Mouse (Mus musculus): ENCODE results near the gene Col6a3. TPM values are rescaled to one million over a fixed set of nuclear protein-coding genes. Genes with fewer than 3 reads are reported as not detected.

Gene Col6a3
- polyA plus RNA-seq, 1 experiment, result 38.6 TPM

DNA sequence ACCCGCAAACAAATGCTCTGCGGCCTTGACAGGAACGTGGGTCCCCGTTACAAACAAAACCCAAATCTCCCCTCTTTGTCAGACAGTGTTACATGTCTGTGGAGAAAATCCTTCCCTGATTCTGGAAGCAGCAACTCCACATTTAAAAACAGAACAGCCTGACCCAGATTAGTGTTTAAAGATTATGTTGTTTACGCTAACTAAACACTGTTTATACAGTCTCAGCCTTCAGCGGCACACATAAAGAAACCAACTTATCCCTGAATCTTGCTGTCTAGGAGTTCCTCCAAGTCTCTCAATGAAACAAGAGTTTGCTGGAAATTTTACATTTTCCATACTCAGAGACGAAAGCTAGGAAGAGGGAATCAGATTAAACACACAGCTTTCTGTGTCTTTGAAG lies 73.7 kb downstream of the Col6a3 start:
- Histone ChIP-seq H3K27me3 (ENCODE audit: control insufficient read depth, insufficient read depth, insufficient read length) (no peaks in the 10 kb centered on the region), H3K36me3 (ENCODE audit: control insufficient read depth, insufficient read depth) (peaks cover 44% of the 10 kb centered on the region), H3K4me3 (ENCODE audit: insufficient read depth, poor library complexity, severe bottlenecking) (no peak overlapping the region), H3K79me2 (ENCODE audit: control insufficient read depth, insufficient read depth) (no peaks in the 10 kb centered on the region), H3K79me3 (ENCODE audit: low read depth) (no peaks in the 10 kb centered on the region), H3ac (ENCODE audit: control insufficient read depth, insufficient read length, low read depth) (no peak overlapping the region)
- no peak for TF ChIP-seq MAX (IDR thresholded peaks at IDR 0.05)

DNA sequence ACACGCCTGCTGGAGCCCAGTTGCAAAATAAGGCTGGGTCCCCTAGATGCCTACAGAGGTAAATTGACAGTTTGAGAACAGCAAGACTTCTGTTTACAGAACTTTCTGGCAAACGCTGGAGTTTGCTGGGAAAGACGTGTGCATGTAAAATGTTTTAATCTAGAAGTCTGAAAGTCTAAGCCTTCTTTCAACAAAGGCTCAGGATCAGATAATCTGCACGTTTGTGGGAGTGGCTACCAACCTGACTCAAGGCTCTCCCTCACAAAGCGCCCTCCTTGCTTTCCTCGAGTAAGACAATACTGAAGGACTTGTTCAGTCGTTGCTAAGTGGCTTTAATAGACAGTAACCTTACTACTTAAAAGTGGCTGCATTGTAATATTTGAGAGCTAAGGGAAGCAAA lies 74.5 kb downstream of the Col6a3 start:
- no peak overlapping the region for H3ac ChIP-seq (ENCODE audit: control insufficient read depth, insufficient read length, low read depth)
- no peaks in the 10 kb centered on the region for H3K79me3 ChIP-seq (ENCODE audit: low read depth)
- no peak overlapping the region for H3K4me3 ChIP-seq (ENCODE audit: insufficient read depth, poor library complexity, severe bottlenecking)
- H3K79me2 ChIP-seq (ENCODE audit: control insufficient read depth, insufficient read depth), result no peaks in the 10 kb centered on the region
- H3K36me3 ChIP-seq (ENCODE audit: control insufficient read depth, insufficient read depth), result peaks cover 42% of the 10 kb centered on the region
- H3K27me3 ChIP-seq (ENCODE audit: control insufficient read depth, insufficient read depth, insufficient read length), result no peaks in the 10 kb centered on the region
- no peak for TF ChIP-seq FOSL1 (IDR thresholded peaks at IDR 0.05; ENCODE audit: insufficient read depth, low read length, poor library complexity, severe bottlenecking)
- TF ChIP-seq MYOD1 (IDR thresholded peaks at IDR 0.05; ENCODE audit: control insufficient read depth, insufficient read length, low read depth), result no peak
- no peak for TF ChIP-seq MAX (IDR thresholded peaks at IDR 0.05)
- no peak for TF ChIP-seq CEBPB (IDR thresholded peaks at IDR 0.05; ENCODE audit: low read depth)
- no peak for TF ChIP-seq MYOG (IDR thresholded peaks at IDR 0.05; ENCODE audit: control insufficient read depth, extremely low read depth, insufficient read length)
- TF ChIP-seq USF1 (IDR thresholded peaks at IDR 0.05; ENCODE audit: low read depth), result no peak
- TF ChIP-seq CTCF (IDR thresholded peaks at IDR 0.05; ENCODE audit: control insufficient read depth, insufficient read depth, insufficient read length), result no peak

DNA sequence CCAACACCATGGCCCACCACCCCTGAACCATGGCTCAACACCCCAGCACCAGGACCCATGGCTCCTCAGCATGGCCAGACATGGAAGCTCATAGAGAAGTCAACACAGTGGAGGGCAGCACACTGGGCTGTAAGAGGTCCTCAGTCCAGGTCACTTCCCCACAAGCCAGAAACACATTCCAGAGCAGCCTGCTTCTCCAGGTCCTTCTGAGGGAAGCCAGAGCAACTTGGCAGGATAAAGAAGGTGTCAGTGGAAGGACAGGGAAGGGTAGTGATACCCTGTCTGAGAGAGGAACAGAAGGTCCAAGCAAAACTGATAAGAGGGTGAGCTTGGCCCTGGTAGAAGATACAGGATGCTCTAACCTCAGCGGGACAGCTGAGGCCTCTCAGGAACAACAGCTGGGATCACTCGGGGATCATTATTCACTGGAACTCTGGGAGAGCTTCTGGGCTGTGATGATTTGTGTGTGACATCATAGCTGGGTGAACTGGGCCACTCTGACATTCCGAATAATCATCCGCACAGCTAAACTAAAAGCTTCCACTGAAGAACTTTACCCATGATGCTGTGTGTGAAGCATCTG lies 85.6 kb downstream of the Col6a3 start:
- H3ac ChIP-seq (ENCODE audit: control insufficient read depth, insufficient read length, low read depth), result no peak overlapping the region
- H3K36me3 ChIP-seq (ENCODE audit: control insufficient read depth, insufficient read depth), result no peaks in the 10 kb centered on the region
- H3K27me3 ChIP-seq (ENCODE audit: control insufficient read depth, insufficient read depth, insufficient read length), result no peaks in the 10 kb centered on the region
- no peaks in the 10 kb centered on the region for H3K79me2 ChIP-seq (ENCODE audit: control insufficient read depth, insufficient read depth)
- peak; percentile 24 for TF ChIP-seq MYOD1 (IDR thresholded peaks at IDR 0.05; ENCODE audit: control insufficient read depth, insufficient read length, low read depth)
- TF ChIP-seq CTCF (IDR thresholded peaks at IDR 0.05; ENCODE audit: control insufficient read depth, insufficient read depth, insufficient read length), result no peak
- TF ChIP-seq MYOG (IDR thresholded peaks at IDR 0.05; ENCODE audit: control insufficient read depth, extremely low read depth, insufficient read length), result no peak
- TF ChIP-seq CEBPB (IDR thresholded peaks at IDR 0.05; ENCODE audit: low read depth), result no peak
- no peak for TF ChIP-seq MAX (IDR thresholded peaks at IDR 0.05)
- no peak for TF ChIP-seq USF1 (IDR thresholded peaks at IDR 0.05; ENCODE audit: low read depth)
- H3K4me3 ChIP-seq (ENCODE audit: insufficient read depth, poor library complexity, severe bottlenecking), result no peak overlapping the region
- no peaks in the 10 kb centered on the region for H3K79me3 ChIP-seq (ENCODE audit: low read depth)

DNA sequence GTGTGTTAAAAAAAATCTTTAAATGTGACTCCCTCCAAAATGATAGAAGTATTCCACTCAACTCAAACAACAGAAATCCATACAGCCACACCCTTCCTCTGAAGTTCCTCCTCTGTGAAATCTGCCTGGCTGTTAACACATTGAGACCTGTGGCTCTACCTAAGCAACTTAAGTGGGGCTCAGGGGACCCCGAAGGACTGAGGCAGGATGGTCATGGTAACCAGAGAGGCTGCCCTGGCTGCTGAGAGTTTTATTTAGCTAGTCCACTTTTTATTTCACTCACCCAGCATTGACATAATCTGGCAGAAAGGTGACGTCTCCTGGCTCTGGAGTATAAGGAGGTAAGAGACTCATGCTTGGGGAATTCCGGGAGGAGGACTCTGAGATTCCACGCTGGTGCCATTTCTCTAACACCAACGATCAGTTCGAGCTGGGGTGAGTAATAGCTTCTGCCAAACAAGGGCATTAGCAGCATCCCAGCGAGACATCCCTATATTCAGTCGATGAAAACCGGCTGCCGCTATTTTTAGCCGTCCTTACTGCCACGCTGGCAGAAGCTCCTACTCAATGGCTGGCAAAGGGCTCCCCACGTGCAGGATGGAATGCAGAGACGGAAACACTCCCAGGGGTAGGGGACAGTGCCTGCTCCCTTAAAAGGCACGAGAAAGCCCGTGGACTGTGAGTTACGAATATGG lies 89.8 kb downstream of the Col6a3 start:
- no peak for TF ChIP-seq MAX (IDR thresholded peaks at IDR 0.05)
- no peak for TF ChIP-seq MYOG (IDR thresholded peaks at IDR 0.05; ENCODE audit: control insufficient read depth, extremely low read depth, insufficient read length)
- TF ChIP-seq CEBPB (IDR thresholded peaks at IDR 0.05; ENCODE audit: low read depth), result no peak
- TF ChIP-seq USF1 (IDR thresholded peaks at IDR 0.05; ENCODE audit: low read depth), result no peak
- no peak for TF ChIP-seq MYOD1 (IDR thresholded peaks at IDR 0.05; ENCODE audit: control insufficient read depth, insufficient read length, low read depth)
- H3K27me3 ChIP-seq (ENCODE audit: control insufficient read depth, insufficient read depth, insufficient read length), result no peaks in the 10 kb centered on the region
- H3ac ChIP-seq (ENCODE audit: control insufficient read depth, insufficient read length, low read depth), result no peak overlapping the region

DNA sequence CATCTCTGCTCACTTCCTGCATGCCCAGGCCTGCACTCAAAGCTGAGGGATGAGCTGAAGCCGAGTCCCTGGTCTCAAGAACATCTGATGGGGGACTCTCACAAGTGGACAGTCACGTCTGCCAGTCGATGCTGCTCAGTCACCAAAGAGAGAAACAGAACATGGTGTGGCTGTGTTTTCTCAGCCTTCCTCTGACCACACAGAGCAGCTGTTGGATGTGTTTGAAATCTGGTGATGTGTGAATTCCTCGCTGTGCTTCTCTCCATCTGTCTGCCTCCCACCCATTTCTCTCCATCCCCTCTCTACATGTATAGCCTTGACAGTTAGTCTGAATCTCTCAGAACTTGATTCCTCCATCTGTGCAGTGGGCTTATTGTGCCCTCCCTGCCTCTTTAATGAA lies 92.5 kb downstream of the Col6a3 start:
- Histone ChIP-seq H3K79me2 (ENCODE audit: control insufficient read depth, insufficient read depth) (no peaks in the 10 kb centered on the region), H3K79me3 (ENCODE audit: low read depth) (no peaks in the 10 kb centered on the region), H3ac (ENCODE audit: control insufficient read depth, insufficient read length, low read depth) (no peak overlapping the region), H3K27me3 (ENCODE audit: control insufficient read depth, insufficient read depth, insufficient read length) (no peaks in the 10 kb centered on the region), H3K4me3 (ENCODE audit: insufficient read depth, poor library complexity, severe bottlenecking) (no peak overlapping the region), H3K36me3 (ENCODE audit: control insufficient read depth, insufficient read depth) (no peaks in the 10 kb centered on the region)
- TF ChIP-seq MYOD1 (IDR thresholded peaks at IDR 0.05; ENCODE audit: control insufficient read depth, insufficient read length, low read depth) (no peak), CTCF (IDR thresholded peaks at IDR 0.05; ENCODE audit: control insufficient read depth, insufficient read depth, insufficient read length) (no peak), MAX (IDR thresholded peaks at IDR 0.05) (no peak), CEBPB (IDR thresholded peaks at IDR 0.05; ENCODE audit: low read depth) (no peak), USF1 (IDR thresholded peaks at IDR 0.05; ENCODE audit: low read depth) (no peak), FOSL1 (IDR thresholded peaks at IDR 0.05; ENCODE audit: insufficient read depth, low read length, poor library complexity, severe bottlenecking) (no peak), MYOG (IDR thresholded peaks at IDR 0.05; ENCODE audit: control insufficient read depth, extremely low read depth, insufficient read length) (no peak)

More for the DNA sequence above, 89.8 kb downstream of the Col6a3 start:
- Histone ChIP-seq H3K36me3 (ENCODE audit: control insufficient read depth, insufficient read depth) (no peaks in the 10 kb centered on the region), H3K4me3 (ENCODE audit: insufficient read depth, poor library complexity, severe bottlenecking) (no peak overlapping the region), H3K79me2 (ENCODE audit: control insufficient read depth, insufficient read depth) (no peaks in the 10 kb centered on the region), H3K79me3 (ENCODE audit: low read depth) (no peaks in the 10 kb centered on the region)

DNA sequence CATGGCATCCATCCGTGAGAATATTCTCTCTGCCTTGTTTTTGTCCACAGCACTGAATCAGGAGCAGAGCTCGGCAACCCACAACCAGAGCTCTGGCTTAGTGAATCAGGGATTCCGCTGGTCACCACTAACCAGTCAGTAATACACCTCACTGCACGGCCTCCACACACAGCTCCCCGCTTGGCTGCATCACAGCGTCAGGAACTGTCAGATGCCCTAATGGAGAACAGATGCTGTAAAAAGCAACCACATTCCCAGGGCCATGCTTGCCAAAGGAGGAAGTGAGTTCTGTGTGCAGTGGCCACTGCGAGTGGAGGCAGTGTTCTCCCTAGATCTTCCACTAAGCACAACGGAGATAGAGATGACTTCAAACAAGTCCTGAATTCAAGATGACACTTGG lies 93.6 kb downstream of the Col6a3 start:
- Histone ChIP-seq H3K79me2 (ENCODE audit: control insufficient read depth, insufficient read depth) (no peaks in the 10 kb centered on the region), H3K79me3 (ENCODE audit: low read depth) (no peaks in the 10 kb centered on the region), H3K36me3 (ENCODE audit: control insufficient read depth, insufficient read depth) (no peaks in the 10 kb centered on the region), H3ac (ENCODE audit: control insufficient read depth, insufficient read length, low read depth) (no peak overlapping the region), H3K4me3 (ENCODE audit: insufficient read depth, poor library complexity, severe bottlenecking) (no peak overlapping the region), H3K27me3 (ENCODE audit: control insufficient read depth, insufficient read depth, insufficient read length) (no peaks in the 10 kb centered on the region)
- TF ChIP-seq MYOG (IDR thresholded peaks at IDR 0.05; ENCODE audit: control insufficient read depth, extremely low read depth, insufficient read length) (no peak), FOSL1 (IDR thresholded peaks at IDR 0.05; ENCODE audit: insufficient read depth, low read length, poor library complexity, severe bottlenecking) (no peak), CEBPB (IDR thresholded peaks at IDR 0.05; ENCODE audit: low read depth) (no peak), USF1 (IDR thresholded peaks at IDR 0.05; ENCODE audit: low read depth) (no peak)
